Mouse (Mus musculus) liver, postnatal 0 days (tissue): ENCODE data around the gene Igflr1.

ENCODE experiments used
- CTCF ChIP-seq: sonication (generic); IDR thresholded peaks from 2 replicates; pipeline ENCODE4 v1.5.1; 2016; ENCODE audit warnings: antibody characterized with exemption, low read depth
- EP300 ChIP-seq: IDR thresholded peaks from 2 replicates; pipeline ENCODE4 v1.6.1; 2016; ENCODE audit warnings: antibody characterized with exemption, low read depth, mild to moderate bottlenecking

DNA sequence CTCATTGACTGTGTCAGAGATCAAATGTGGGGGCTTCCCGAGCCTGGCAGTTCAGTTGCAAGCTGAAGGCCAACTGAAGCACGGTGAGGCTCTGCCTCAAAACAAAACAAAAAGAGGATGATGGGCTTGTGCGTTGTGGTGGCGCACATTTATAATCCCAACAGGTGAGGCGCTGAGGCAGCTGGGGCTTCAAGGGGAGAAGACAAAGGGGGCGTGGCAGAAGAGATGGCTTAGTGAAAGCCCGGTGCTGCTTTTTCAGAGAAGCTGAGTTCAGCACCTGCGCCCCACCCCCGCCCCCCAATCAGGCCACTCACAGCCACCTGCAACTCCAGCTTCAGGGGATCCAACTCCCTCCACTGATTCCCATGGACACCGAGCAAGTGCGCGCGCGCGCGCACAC lies 43.2 kb downstream of the Igflr1 start:
- TF ChIP-seq CTCF (no peak), EP300 (no peak)
